ENCODE assay signal across 11 mouse cellular contexts in genomic region chr5:36526274-36526673, GRCm38 (mm10). TPM values are rescaled to one million over a fixed set of nuclear protein-coding genes. Genes with fewer than 3 reads are reported as not detected.
DNase-seq lines count a peak whose midpoint lies in the region; ATAC-seq and TF ChIP-seq lines count a peak whose summit lies in the region.
"Had no signal": no experiment of that assay in that cellular context is flagged by ENCODE, and none has a peak within 500 bp of the region (broad histone marks: within the 10 kb centered on the region; RNA-seq: fewer than 3 reads in every experiment).

No protein-coding gene starts in this region.

- no peaks in the 10 kb centered on the region for H3K9me3 ChIP-seq in forebrain, embryonic 12.5 days
- H3K9me3 ChIP-seq: hindbrain, embryonic 12.5 days; lung, embryonic 15.5 days; neural tube, embryonic 12.5 days had no signal

- H3K36me3 ChIP-seq in forebrain, embryonic 12.5 days (replicated peaks), result peaks cover 30% of the 10 kb centered on the region

- H3K27me3 ChIP-seq in forebrain, embryonic 12.5 days, result no peaks in the 10 kb centered on the region
- H3K27me3 ChIP-seq: hindbrain, embryonic 12.5 days; lung, embryonic 15.5 days; neural tube, embryonic 12.5 days had no signal

- no peak for TF ChIP-seq POLR2A in cortical plate, adult 2 months (IDR thresholded peaks at IDR 0.05; ENCODE audit: extremely low read depth, insufficient read depth, low read length)

- 86% methylated on average over 5 of the region's 5 CpGs for WGBS in forebrain, embryonic 12.5 days

- peaks cover 14% of the 10 kb centered on the region for H3K4me1 ChIP-seq in cortical plate, adult 2 months (ENCODE audit: control insufficient read depth, insufficient read depth, low read length)
- H3K4me1 ChIP-seq in forebrain, embryonic 12.5 days, result peaks cover 21% of the 10 kb centered on the region

- ATAC-seq in forebrain, embryonic 12.5 days (ENCODE audit: low FRiP score), result no peak

- H3K27ac ChIP-seq in layer of hippocampus, adult 2 months, result peak overlapping the region; percentile 77
- H3K27ac ChIP-seq in cortical plate, adult 2 months (ENCODE audit: insufficient read depth, low read length), result 0 out of 2 replicates have a peak overlapping the region, but pooled peaks have one; percentile 41
- no peak overlapping the region for H3K27ac ChIP-seq in forebrain, embryonic 12.5 days
- H3K27ac ChIP-seq: hindbrain, embryonic 12.5 days; lung, embryonic 15.5 days; neural tube, embryonic 12.5 days had no signal

- no peak overlapping the region for H3K4me2 ChIP-seq in forebrain, embryonic 12.5 days
- H3K4me2 ChIP-seq: hindbrain, embryonic 12.5 days; lung, embryonic 15.5 days; neural tube, embryonic 12.5 days had no signal

- H3K9ac ChIP-seq in forebrain, embryonic 12.5 days, result no peak overlapping the region
- H3K9ac ChIP-seq: hindbrain, embryonic 12.5 days; lung, embryonic 15.5 days; neural tube, embryonic 12.5 days had no signal

- TF ChIP-seq CTCF in layer of hippocampus, adult 2 months (conservative IDR thresholded peaks at IDR 0.05), result peak; percentile 73
- TF ChIP-seq CTCF in cortical plate, adult 2 months (IDR thresholded peaks at IDR 0.05; ENCODE audit: extremely low read depth, insufficient read depth, low read length), result peak; percentile 47

- peak; percentile 12 to 21 for DNase-seq in cerebellum, postnatal 10 days
- DNase-seq in cerebellum, adult 11-12 months, result no peak
- DNase-seq in layer of hippocampus, adult 2 months (ENCODE audit: low spot score in 2 of 2), result no peak
- no peak for DNase-seq in layer of hippocampus, adult 9-10 months (ENCODE audit: low spot score)
- DNase-seq in A20 (ENCODE audit: low read depth, low spot score), result peak; percentile 35
- DNase-seq in right cerebral cortex, adult 18-20 months, result no peak

- H3K4me3 ChIP-seq in layer of hippocampus, adult 2 months, result no peak overlapping the region
- H3K4me3 ChIP-seq in cortical plate, adult 2 months (ENCODE audit: insufficient read depth, low read length), result no peak overlapping the region
- no peak overlapping the region for H3K4me3 ChIP-seq in forebrain, embryonic 12.5 days (replicated peaks)
- H3K4me3 ChIP-seq: hindbrain, embryonic 12.5 days; lung, embryonic 15.5 days; neural tube, embryonic 12.5 days had no signal

RNA-seq across cellular contexts. Expression of gene Ccdc96, which starts 41.9 kb away (rescaled TPM):
- total RNA-seq in layer of hippocampus, adult 2 months (2021), result 1 to 10 TPM in 1 of 2 experiments, under 1 TPM in 1; 0.91 to 1.3 TPM
- 0.98 and 1.0 TPM in 2 replicates for polyA plus RNA-seq in cortical plate, adult 2 months (2012; rRNA removed)
- polyA plus RNA-seq in forebrain, embryonic 12.5 days (2016; fragmentation: Nextera tagmentation; extraction: Ambion mirVana), result 4.8 and 4.9 TPM in 2 replicates

RNA-seq across cellular contexts. Expression of gene Tada2b, which starts 42.2 kb away (rescaled TPM):
- 10 to 100 TPM; 36.9 to 37.2 TPM for total RNA-seq in layer of hippocampus, adult 2 months (2021)
- 17.2 and 17.3 TPM in 2 replicates for polyA plus RNA-seq in cortical plate, adult 2 months (2012; rRNA removed)
- 3.0 and 3.2 TPM in 2 replicates for polyA plus RNA-seq in forebrain, embryonic 12.5 days (2016; fragmentation: Nextera tagmentation; extraction: Ambion mirVana)

Comparison
In these comparisons a context has a peak if more than half of its experiments do, and no peak if none do; other contexts are left out.
1. DNase-seq: peak in cerebellum, postnatal 10 days (2 of 2) and A20 (single experiment); none in cerebellum, adult 11-12 months (single experiment), layer of hippocampus, adult 2 months (0 of 2), layer of hippocampus, adult 9-10 months (single experiment) and right cerebral cortex, adult 18-20 months (single experiment).